Mouse (Mus musculus): ENCODE measurements around the gene Scg5. TPM values are rescaled to one million over a fixed set of nuclear protein-coding genes. Genes with fewer than 3 reads are reported as not detected.

The Scg5 gene
- total RNA-seq, 1 experiment from 2014 or later = 3.2 TPM

GRCm38 (mm10) chr2:113817681-113818606 is 11.0 kb downstream of the Scg5 start:
- ATAC-seq (replicated peaks; ENCODE audit: insufficient number of reproducible peaks, low FRiP score, low TSS enrichment, poor library complexity, severe bottlenecking) = no peak

- no peak for ATAC-seq (replicated peaks; ENCODE audit: insufficient number of reproducible peaks, low FRiP score, low TSS enrichment, poor library complexity, severe bottlenecking)
Measured at GRCm38 (mm10) chr2:113807640-113808039, 21.3 kb downstream of the Scg5 start.

- no peak for ATAC-seq (replicated peaks; ENCODE audit: insufficient number of reproducible peaks, low FRiP score, low TSS enrichment, poor library complexity, severe bottlenecking)
Measured at GRCm38 (mm10) chr2:113806851-113807577, 21.9 kb downstream of the Scg5 start.

GRCm38 (mm10) chr2:113805765-113806164 is 23.2 kb downstream of the Scg5 start:
- no peak for ATAC-seq (replicated peaks; ENCODE audit: insufficient number of reproducible peaks, low FRiP score, low TSS enrichment, poor library complexity, severe bottlenecking)

- no peak for ATAC-seq (replicated peaks; ENCODE audit: insufficient number of reproducible peaks, low FRiP score, low TSS enrichment, poor library complexity, severe bottlenecking)
Measured at GRCm38 (mm10) chr2:113803753-113804152, 25.2 kb downstream of the Scg5 start.

GRCm38 (mm10) chr2:113800846-113801245 is 28.1 kb downstream of the Scg5 start:
- no peak for ATAC-seq (replicated peaks; ENCODE audit: insufficient number of reproducible peaks, low FRiP score, low TSS enrichment, poor library complexity, severe bottlenecking)

GRCm38 (mm10) chr2:113798605-113799004 is 30.3 kb downstream of the Scg5 start:
- no peak for ATAC-seq (replicated peaks; ENCODE audit: insufficient number of reproducible peaks, low FRiP score, low TSS enrichment, poor library complexity, severe bottlenecking)

GRCm38 (mm10) chr2:113795186-113795585 is 33.7 kb downstream of the Scg5 start:
- no peak for ATAC-seq (replicated peaks; ENCODE audit: insufficient number of reproducible peaks, low FRiP score, low TSS enrichment, poor library complexity, severe bottlenecking)

GRCm38 (mm10) chr2:113793521-113793920 is 35.4 kb downstream of the Scg5 start:
- ATAC-seq (replicated peaks; ENCODE audit: insufficient number of reproducible peaks, low FRiP score, low TSS enrichment, poor library complexity, severe bottlenecking) = no peak

- ATAC-seq (replicated peaks; ENCODE audit: insufficient number of reproducible peaks, low FRiP score, low TSS enrichment, poor library complexity, severe bottlenecking) = no peak
Measured at GRCm38 (mm10) chr2:113788821-113789387, 40.0 kb downstream of the Scg5 start.

- no peak for ATAC-seq (replicated peaks; ENCODE audit: insufficient number of reproducible peaks, low FRiP score, low TSS enrichment, poor library complexity, severe bottlenecking)
Measured at GRCm38 (mm10) chr2:113787882-113788281, 41.0 kb downstream of the Scg5 start.

GRCm38 (mm10) chr2:113784851-113785250 is 44.1 kb downstream of the Scg5 start:
- ATAC-seq (replicated peaks; ENCODE audit: insufficient number of reproducible peaks, low FRiP score, low TSS enrichment, poor library complexity, severe bottlenecking) = no peak

GRCm38 (mm10) chr2:113781521-113781920 is 47.4 kb downstream of the Scg5 start:
- ATAC-seq (replicated peaks; ENCODE audit: insufficient number of reproducible peaks, low FRiP score, low TSS enrichment, poor library complexity, severe bottlenecking) = no peak

- no peak for ATAC-seq (replicated peaks; ENCODE audit: insufficient number of reproducible peaks, low FRiP score, low TSS enrichment, poor library complexity, severe bottlenecking)
Measured at GRCm38 (mm10) chr2:113781107-113781506, 47.8 kb downstream of the Scg5 start.

- ATAC-seq (replicated peaks; ENCODE audit: insufficient number of reproducible peaks, low FRiP score, low TSS enrichment, poor library complexity, severe bottlenecking) = no peak
Measured at GRCm38 (mm10) chr2:113779336-113779735, 49.6 kb downstream of the Scg5 start.

- no peak for ATAC-seq (replicated peaks; ENCODE audit: insufficient number of reproducible peaks, low FRiP score, low TSS enrichment, poor library complexity, severe bottlenecking)
Measured at GRCm38 (mm10) chr2:113778036-113778435, 50.9 kb downstream of the Scg5 start.

- ATAC-seq (replicated peaks; ENCODE audit: insufficient number of reproducible peaks, low FRiP score, low TSS enrichment, poor library complexity, severe bottlenecking) = no peak
Measured at GRCm38 (mm10) chr2:113776297-113776696, 52.6 kb downstream of the Scg5 start.

- ATAC-seq (replicated peaks; ENCODE audit: insufficient number of reproducible peaks, low FRiP score, low TSS enrichment, poor library complexity, severe bottlenecking) = no peak
Measured at GRCm38 (mm10) chr2:113774150-113774805, 54.6 kb downstream of the Scg5 start.

Data from monocyte, adult 5-6 weeks (primary cell).